Mouse (Mus musculus): ENCODE measurements at regions not wholly inside any gene's neighbourhood (a gene's known extent, or its start where the extent isn't known, plus 50 kb on each side); places are given as distances from the start of the nearest gene placed in this dataset.
A peak's percentile ranks its signal among the peaks of the same experiment; 100 is the strongest.

DNA sequence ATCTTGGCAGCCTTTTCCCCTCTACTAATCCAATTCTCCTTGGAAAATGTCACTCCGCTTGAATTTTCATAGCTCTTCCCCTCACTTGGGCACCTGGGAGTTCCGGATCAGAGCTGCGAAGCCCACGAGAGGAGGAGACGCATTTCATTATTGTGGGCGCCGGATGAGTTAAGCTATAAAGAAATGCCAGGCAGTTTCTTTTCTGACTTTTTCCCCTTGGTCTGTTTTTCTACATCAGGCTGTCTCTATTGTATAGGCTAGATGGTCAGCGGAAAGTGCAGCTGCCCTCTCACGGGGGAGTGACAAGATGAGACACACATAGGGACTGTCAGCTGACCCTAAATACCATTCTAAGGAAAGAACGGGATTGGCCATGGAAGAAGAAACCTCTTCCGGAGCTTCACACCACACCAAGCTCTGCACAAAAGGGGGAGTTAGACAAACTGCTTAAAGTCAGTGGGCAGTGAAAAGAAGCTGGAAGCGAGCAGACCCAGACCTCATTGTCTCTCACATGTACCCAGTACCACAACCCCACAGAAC is 369.3 kb upstream of the Trib2 start:
- peak; percentile 42 for ATAC-seq

DNA sequence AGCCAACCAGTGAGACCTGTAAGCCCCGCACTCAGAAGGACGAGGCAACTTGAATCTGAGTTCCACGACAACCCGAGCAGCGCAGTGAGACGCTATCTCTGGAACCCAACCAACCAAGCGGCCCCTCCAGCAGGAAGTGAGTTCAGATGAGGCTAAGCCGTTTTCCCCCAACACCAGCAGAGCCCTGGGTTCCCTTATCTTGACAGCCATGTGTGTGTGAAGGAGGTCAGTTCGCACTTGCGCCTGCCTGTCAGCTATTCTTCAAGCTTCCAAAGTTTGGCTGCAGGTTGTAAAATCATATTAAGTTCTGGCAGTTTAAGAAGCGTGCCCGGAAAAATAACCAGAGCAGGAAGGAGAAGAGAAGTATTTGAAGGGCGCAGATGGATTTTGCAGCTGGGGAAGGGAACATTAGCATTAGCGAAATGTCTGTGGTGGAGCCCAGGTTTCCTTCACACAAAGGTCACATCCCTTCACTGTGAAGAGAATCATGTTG is 368.8 kb upstream of the Trib2 start:
- ATAC-seq = peak; percentile 82

DNA sequence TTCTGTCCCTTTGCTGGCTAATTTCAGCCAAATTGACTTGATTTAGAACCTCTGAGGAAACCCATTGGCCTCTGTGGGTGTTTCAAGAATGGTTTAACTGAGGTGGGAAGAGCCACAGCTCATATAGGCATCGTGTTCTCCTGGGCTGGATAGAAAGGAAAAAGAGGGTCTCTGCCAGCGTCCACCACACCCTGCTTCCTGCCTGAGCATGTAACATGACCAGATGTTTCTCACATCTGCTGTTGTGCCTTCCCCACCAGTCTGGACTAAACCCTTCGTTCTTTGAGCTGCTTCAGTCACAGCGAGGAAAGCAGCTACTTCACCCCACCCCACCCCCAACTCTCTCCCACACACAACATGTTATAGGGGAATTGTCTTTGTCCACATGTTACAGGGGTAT is 366.3 kb upstream of the Trib2 start:
- no peak for ATAC-seq

DNA sequence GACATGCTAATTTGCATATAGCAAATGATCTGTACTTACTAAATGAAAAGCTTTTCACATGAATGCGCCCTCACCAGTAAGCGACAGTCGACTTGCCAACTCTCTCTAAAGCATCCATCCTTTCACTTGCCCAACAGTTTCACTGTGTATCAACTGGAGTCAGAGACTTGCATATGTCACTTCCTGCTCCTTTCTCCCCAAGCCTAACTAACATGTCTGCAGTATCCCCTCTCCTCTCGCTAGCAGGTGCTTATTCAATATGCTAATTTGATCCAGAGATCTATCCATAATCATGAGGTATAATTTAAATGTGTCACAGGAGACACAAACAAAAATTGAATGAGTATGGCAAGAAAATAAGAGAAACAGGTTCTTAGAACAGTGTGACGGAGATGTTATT is 364.9 kb upstream of the Trib2 start:
- no peak for ATAC-seq

DNA sequence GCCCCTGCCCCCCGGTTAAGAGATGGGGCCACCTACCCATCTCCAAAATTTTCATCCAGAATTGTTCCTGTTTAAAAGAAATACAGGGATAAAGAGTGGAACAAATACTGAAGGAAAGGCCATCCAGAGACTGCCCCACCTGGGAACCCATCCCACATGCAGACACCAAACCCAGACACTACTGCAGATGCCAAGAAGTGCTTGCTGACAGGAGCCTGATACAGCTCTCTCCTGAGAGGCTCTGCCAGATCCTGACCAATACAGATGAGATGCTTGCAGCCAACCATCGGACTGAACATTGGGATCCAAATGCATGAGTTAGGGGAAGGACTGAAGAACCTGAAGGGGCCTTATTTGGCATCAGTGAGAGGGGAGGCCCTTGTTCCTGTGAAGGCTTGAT is 363.2 kb upstream of the Trib2 start:
- no peak for ATAC-seq

DNA sequence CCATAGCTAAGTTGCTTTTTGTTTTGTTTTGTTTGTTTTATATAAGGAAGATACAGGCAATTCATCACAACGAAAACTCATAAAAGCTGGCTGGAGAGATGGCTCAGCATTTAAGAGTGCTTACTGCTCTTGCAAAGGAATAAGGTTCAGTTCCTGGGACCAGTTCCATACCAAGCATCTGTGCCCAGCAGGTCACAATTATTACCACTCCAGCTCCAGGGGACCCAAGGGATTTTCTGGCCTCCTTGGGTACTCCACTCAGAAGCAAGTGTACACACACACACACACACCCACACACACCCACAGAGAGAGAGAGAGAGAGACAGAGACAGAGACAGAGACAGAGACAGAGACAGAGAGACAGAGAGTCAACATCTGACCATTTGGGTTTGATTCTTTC is 359.6 kb upstream of the Trib2 start:
- ATAC-seq = no peak

DNA sequence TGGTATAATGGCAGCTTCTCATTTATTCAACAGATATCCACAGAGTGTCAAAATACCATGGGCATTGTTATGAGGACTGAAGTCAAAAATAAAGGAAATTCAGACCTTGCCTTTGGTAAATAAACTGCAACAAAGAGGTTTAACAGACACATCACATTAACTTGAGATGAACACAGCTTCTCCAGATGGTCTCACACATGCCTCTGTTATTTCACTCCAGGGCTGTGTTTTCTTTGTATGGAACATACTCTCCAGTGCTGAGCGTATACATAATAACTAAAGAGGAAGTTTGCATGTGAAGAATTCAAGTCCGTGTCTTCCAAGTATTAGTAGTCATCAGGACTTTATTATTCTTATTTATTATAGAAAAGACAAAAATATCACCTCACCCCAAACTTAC is 355.5 kb upstream of the Trib2 start:
- ATAC-seq = no peak

DNA sequence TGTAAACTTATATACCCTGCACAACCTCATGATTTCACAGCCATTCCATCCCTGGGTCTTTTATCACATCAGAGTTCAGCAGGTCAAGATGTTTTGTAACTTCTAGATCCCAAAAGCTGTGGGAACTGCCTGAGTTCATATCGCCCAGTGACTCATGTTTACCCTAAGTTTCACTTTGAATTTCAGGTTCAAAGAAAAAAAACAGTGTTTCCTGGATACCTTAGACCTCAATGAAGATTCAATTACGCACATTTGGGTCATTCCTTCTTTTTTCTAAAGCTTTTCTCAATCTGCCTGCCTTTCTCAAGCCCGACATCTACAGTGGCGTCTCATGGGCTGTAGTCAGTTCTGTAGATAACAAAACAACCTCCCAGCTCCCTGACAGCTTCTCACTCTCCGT is 354.9 kb upstream of the Trib2 start:
- ATAC-seq = peak; percentile 32

DNA sequence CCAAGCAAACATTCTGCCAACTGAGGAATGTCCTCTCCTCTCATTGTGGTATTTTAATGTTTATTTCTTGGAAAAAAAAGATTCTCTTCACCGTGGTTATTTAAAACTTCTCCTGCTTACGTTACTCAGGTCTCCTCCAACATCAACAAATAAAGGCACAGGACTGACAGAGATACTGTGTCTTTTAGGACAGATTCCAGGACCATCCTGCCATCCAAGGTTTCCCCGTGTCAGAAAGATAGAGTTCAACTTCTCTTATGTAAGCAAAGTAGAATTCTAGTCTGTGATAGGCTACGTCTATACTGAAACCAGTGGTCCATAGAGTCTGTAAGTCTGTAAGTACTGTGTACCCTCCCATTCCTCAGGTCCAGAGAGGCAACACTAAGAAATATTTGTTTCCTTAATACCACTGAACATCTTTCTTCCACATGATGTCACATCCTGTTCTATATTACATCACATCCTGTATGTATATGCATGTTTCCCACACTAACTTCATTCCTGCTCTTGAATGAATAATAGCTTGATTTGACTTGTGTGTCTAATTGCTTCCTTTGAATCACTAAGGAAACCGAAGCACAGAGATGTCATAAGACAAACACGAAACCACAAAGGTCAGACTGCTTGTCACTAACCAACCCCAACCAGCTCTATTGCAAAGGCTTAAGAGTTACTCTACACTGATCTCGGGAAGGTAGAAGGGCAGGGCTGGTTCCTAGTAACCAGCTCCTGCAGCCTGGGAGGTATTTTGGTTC is 353.2 kb upstream of the Trib2 start:
- peak; percentile 91 for ATAC-seq

DNA sequence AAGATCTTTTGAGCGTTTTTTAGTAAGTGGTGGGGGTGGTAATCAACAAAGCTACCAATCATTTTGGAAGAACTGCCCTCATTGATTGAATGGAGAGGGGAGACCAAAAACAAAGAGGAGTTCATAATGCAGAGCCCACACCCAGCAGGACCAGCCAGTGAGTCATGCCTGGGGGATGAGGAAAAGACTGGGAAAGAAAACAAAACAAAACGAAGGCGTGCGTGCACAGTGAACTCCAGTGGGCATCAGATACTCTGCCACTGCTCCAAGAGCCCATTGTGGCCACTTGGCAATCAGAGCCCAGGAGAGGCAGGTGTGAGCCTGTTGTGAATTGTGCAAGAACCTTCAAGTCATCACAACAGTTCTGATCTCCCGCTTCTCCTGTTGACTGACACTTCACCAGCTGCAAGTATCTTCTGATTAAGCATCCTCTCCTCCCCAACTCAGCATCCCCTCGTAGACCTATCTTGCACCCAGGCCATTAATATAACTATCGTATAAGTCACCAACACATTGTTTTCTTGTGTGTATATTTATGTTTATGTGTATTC is 351.1 kb upstream of the Trib2 start:
- ATAC-seq = no peak

DNA sequence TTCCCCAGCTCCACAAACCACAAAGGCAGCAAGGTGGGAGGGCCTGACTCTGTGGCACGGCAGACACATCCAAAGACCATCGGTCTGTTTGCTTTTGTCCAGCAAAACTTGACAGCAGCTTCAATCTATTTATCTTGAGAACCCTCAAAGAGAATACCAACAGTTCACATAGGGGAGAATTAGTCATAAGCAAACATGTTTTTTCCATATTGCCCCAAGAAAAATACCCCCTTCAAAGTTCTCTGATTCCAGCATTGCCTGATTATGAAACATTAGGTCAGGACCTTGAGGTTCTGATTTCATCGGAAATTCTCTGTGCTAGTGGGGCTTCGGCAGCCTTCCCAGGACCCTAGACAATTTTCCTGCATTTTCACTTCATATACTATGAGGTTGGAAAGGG is 348.4 kb upstream of the Trib2 start:
- ATAC-seq = no peak

DNA sequence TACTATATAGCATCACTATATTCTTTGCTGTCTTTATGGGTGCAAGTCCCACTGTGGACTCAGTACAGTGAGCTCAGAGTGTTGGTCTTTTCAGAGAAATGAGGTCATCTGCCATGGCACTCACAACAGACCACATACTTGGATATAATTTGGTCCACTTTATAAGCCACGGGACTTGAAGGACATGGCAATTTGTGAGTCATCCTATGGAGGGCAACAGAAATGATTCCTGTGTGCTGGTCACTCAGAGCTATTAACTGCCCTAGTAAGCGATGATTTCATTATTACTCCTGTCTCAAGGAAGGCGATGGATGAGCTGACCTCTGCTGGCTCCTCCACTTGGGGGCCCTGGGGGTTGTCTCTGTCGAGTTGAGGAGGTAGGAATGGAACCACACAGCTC is 345.2 kb upstream of the Trib2 start:
- ATAC-seq = no peak

DNA sequence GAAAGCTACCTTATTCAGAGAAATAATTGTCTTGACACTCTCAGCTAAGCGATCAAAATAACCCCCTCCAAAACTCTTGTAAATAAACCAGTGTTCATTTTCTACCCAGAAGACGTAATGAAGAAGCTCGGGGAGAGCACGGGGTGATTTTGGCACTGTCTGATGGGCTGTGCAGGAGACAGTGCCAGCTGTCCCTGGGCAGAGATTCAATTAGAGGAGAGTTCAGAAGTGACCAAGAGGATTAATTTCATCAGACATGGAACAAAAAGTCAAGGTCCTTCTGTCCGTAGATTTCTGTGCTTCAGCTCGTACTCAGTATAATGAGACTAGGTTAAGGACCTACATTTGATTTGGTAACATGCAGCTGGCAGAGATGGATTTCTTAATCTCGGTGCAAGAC is 341.2 kb upstream of the Trib2 start:
- ATAC-seq = no peak

DNA sequence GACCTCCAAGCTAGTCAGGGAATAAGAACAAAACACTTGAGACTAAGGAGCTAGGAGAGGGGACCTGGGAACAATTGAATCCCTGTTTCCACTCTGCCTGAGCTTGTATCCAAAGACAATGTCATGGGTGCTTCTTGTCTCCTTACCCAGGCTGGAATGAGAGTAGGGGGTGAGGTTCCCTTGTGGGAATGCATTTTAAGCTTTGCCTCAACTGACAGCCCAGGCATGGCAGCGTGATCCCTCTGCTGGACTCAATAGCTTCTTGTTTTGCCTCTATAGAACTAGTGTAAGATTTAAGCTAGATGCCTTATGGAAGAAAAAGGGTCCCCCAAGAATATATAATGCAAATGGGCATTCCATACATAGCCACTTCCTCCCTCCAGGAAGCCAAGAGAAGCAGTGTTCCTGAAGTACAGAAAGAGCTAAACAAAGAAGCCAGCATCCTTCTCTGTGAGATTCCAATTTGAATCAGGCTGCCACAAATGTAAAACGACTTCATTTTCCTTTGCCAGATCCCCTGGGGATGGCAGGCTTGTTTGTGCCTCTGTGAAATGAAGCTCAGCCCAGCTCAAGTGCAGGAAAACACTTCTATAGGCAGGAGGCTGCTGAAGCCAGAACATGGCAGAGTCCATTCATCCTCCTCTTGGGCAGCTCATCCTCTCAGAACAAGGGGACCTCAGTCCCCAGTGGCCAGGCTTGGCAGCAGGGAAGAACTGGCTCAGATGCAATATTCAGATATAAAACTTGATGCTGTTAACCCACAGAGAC is 339.3 kb upstream of the Trib2 start:
- ATAC-seq = no peak

DNA sequence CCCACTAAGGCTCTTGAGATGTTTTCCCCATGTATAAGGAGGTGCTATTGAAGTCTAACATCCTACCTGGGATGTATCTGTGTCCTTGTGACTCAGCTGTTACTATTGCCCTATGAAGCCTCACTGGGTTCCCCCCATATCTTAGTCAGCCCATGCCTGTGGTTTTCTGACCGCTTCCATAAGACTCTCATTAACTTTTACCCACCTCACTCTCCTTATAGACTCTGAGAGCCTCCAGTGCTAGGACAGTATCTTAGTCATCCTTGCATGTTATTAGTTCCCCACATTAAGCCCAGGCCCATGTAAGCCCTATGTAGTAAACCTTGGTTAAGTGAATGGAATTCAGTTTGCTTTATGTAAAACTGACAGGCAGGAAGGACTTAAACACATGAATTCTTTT is 337.5 kb upstream of the Trib2 start:
- no peak for ATAC-seq

DNA sequence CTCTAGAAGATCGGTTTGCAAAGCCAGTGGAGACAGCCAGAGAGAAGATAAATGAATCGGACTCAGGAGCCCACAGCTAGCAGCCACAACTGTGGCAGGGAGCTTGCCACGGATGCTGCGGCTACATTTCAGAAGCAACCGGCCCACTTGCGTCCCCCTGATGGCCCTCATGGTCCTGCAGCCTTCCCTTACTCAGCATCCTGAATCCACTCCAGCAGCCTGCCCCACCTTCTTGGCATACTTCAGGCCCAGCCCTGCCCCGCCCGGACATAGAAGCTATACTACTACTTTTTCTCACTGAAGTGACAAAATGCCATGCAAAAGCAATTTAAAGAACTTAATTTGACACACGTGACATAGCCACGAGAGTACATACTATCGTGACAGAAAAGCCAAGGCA is 335.4 kb upstream of the Trib2 start:
- no peak for ATAC-seq

DNA sequence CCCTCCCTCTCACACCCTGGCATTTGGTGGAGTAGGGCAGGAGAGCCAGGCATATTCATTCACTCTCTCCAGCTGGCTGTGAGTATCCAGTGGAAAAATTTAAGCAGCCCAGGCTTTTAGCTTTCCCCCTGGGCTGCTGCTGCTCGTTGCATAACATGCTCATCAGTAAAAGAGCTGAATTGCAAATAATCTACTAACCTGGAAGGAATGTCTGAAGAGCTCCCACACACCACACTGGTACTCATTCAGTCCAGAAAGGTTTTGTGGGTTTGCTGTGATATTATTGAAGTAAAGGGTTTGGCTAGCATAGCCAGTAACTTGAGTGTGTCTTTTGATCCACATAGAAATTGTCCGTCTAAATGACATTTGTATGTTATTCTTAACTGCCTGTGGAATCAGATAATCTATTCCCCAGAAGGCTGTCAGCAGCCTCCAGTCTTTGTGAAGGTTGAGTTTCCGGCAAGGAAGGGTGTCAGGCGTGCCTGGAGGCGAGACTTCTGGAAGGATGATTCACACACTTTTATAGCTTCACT is 334.5 kb upstream of the Trib2 start:
- ATAC-seq = no peak

DNA sequence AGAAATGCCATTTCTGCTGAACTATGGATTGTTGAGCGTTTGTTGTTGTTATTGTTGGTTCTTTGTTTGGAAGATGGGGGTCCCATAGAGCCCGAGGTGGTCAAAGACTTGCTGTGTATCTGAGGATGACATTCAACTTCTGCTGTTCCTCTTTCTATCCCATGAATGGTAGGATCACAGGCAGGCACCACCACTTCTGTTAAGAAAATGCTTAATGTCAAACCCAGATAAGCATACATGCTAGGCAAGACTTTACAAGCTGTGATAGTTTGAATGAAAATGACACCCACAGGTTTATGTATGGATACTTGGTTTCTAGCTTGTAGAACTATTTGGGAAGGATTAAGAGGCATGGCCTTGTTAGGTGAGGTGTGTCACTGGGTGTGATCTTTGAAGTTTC is 330.2 kb upstream of the Trib2 start:
- no peak for ATAC-seq

DNA sequence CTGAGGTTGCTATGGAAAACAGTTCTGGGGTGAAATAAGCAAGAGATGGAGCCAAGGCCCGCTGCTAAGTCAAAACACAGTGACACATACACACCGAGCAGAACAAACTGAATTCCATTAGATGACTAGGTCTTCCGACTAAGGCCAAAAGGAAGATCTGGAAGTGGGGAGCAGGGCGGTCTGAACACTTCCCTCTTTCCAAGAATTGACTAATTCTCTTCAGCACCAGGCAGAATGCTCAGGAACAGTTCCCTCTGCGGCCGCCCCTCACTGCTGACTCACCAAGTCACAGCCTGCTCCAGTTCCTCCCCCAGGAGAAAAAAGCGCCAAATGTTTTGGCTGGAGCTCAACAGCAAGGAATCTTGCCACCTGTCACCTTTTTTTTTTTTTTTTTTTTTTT is 328.9 kb upstream of the Trib2 start:
- ATAC-seq = no peak

DNA sequence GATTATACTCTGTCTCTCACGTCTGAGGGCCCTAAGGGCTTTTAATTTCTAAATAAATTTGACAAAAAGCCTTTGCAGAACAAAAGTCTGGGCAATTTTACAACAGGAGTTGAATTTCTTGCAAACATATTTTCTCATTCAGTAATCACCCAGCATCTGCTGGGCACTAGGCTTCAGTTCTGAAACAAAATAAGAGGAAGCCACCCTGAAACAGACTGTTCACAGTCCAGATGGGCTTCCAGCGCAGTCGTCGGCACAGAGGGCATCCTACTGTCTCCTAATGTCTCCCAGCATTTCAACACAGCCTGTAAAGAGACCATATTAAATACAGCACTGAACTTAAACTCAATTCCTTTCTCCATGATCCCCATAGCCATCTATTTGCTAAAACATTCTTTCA is 324.5 kb upstream of the Trib2 start:
- no peak for ATAC-seq

DNA sequence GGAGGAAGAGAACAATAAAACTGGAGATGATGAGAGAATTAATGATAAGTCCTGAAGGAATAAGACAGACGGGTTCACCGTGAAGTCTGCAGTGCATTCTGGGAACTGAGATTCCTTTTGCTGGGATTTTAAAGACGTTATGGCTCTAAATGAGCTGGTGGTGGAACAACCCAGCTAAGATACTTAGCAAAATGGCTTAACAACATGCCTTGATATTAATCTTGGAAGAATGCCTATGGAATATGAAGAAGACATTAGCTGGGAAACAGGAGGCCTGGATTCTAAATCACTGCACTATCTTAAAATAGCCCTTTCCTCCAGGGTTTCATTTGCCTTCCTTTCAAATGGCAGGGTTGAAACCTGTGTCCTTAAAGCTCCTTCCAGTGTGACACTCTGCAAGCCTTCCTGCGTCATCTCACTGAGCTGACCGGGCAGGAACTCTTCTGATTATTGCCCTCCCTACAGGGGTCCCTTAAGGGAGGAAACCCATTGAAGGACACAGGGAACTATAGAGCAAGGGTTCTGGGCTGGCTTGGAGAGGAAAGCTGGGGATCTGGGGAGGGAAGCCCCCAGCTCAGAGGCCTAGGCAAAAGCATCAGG is 323.9 kb upstream of the Trib2 start:
- no peak for ATAC-seq

DNA sequence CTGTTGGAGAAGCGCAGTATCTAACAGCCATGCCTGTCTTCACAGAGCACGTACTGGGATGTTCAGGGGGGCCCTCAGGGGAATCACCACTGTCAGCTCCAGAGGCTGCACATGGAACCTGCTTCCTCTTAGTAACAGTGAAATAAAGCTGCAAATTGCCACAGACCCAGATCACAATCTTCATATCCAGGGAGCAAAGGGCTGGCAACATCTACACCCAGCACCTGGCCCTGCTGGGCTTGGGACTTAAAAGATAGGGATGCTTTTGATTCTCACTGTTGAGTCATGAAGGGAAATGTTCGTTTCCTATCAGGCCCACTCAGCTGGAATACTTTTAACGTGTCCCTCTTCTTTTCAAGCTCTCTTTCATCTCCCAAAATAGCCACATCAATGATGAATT is 322.4 kb upstream of the Trib2 start:
- no peak for ATAC-seq

DNA sequence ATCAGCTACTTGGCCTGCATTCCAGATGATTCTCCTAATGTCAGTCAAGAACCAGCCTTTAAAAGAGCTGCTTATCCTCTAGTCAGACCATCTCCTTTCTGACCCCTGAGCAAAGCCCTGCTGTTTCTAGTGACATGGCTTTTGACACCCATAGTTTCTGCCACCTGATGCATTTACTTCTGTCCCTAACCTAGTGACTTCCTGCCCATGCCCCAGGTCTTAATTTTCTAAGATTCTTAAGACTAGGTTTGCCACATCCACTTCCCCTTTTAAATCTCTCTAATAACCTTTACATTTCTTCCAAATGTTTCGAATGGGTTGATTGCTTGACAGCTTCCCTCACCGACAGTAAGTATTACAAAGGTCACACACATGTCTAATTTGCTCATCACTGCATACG is 321.1 kb upstream of the Trib2 start:
- no peak for ATAC-seq
